Mouse (Mus musculus): ENCODE measurements around the gene Pm20d2.

Gene Pm20d2

DNA sequence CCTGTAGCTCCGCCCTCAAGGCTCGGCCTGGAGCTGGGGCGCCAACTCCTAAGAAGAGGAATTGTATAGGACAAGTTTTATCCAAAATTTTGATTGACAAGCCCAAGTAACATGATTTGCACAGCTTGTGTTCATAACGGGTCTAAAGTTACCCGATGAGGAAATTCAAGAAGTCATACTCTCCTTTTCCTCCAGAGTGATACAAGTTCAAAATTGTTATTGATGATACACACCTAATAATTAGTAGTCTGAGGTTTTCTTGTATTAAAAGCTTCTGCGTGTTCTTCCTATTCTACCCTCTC is at the start of gene Pm20d2:
Gene Pm20d2 (minus strand): TSS at position 3 of the 302 bp plus-strand sequence.
- DNase-seq (ENCODE audit: low read depth), result peak; percentile 13

DNA sequence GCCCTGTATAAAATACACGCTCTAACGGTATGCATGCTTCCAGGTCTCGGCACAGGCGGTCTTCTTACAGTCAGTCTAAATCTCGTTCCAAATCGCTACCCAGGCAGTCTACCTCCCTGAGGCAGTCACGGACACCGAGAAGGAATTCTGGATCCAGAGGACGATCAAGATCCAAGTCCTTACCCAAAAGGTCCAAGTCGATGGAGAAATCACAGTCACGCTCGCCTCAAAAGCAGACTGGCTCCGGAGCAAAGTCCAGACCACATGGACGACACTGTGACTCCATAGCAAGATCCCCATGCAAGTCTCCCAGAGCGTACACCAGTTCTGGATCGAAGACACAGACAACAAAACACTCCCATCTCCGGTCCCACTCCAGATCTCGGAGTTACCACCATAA is 41.3 kb upstream of the Pm20d2 start:
- no peak for DNase-seq (ENCODE audit: low read depth)

- no peak for DNase-seq (ENCODE audit: low read depth)
These were observed 40.1 kb upstream of the Pm20d2 start for GRCm38 (mm10) chr4:33229639-33230038.

DNA sequence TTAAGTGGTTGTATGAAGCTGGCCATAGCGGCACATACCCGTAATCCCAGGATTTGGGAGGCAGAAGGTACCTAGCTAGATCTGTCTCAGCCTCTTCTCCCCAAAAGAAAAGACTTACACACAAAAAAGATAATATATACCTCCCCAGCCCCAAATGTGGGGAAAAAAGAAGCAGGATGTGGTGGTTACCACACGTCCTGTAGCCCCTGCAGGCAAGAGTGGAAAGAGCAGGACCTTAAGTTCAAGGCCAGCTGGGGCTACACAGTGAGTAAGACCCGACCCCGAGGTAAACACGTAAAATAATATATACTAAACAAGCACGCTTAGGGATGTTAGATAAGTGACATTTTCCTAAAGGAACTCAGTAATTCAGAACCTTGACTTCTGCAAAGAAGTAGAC is 37.6 kb upstream of the Pm20d2 start:
- DNase-seq (ENCODE audit: low read depth), result peak; percentile 69

- DNase-seq (ENCODE audit: low read depth), result no peak
These were observed 34.6 kb upstream of the Pm20d2 start for GRCm38 (mm10) chr4:33224003-33224675.

GRCm38 (mm10) chr4:33221847-33222246 is 32.3 kb upstream of the Pm20d2 start:
- DNase-seq (ENCODE audit: low read depth), result no peak

GRCm38 (mm10) chr4:33208881-33209841 is 19.6 kb upstream of the Pm20d2 start, which contains the start of gene Srsf12:
Srsf12 (plus strand) TSS chr4:33208991.
- peak; percentile 78 for DNase-seq (ENCODE audit: low read depth)

DNA sequence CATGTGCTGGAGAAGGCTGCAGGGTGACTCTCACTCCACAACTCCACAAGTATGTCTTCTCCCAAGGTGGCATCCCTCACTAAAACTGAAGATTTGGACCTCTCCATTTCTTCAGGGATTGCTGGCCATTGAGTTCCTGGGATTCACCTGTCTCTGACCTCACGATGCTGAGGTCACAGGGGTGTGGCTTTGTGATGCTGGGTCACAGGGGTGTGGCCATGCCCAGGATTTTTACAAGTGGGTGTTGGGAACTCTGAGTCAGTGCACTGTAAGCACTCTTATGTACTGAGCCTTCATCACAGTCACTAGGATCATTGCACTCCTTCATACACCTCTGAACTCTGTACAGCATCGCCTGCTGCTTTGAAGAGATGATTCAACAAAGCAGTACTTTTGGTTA is 18.0 kb upstream of the Pm20d2 start:
- DNase-seq (ENCODE audit: low read depth), result no peak

DNA sequence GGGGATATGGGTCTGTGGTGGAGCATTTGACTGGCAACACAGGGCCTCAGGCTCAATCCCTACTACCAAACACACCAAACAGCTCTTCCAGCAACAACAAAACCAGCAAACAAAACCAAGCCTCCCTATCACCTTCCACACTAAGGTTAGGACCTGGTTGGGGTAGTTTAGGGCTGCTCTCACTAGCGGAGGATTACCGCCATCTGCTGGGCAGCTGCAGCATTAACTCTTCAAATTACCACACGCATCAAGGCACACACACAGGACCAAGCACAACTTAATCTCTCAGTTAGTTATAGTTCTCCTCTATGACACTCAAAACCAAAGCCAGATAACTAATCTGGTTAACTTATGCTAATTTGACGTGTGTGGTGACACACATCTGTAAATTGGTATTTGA is 15.1 kb upstream of the Pm20d2 start:
- peak; percentile 80 for DNase-seq (ENCODE audit: low read depth)

DNA sequence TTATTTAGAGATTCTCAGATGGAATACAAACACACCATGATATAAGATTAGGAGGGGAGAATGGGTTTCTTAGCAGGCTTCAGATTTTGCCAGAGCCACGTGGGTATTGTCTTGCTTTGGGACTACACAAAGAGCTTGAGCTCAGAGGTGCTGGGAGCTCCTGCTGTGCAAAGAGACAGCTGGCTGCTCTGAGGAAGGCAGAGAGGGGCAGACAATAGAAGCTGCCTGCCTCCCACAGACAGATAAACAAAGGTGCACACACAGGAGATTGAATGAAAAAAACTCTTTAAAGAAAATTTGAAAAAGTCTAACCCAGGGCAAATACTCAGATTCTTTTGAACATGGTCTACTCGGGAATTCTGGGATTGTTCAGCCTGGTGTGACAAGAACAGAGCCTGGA is 8.6 kb upstream of the Pm20d2 start:
- DNase-seq (ENCODE audit: low read depth), result no peak

GRCm38 (mm10) chr4:33188781-33189734 is 479 bp downstream of the Pm20d2 start:
- peak; percentile 55 for DNase-seq (ENCODE audit: low read depth)

DNA sequence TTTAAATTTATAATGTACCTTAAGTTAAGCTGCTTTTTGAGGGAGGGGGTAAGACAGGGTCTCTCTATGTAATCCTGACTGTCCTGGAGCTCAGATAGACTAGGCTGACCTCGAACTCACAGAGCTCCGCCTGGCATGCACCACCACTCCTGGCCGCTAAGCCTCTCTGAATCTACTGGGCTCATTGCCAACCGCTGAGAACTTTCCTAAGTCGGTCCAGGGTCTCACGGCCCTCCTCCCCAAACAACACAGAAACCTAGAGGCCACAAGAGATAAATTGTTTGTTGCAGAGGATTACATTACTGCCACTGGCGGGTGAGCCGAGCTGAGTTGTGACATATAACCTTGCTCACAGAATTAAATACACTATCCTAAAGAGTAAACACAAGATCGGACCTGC is 1.4 kb downstream of the Pm20d2 start:
- DNase-seq (ENCODE audit: low read depth), result peak; percentile 22

GRCm38 (mm10) chr4:33183477-33183876 is 6.1 kb downstream of the Pm20d2 start:
- DNase-seq (ENCODE audit: low read depth), result no peak

- no peak for DNase-seq (ENCODE audit: low read depth)
These were observed 37.2 kb downstream of the Pm20d2 start for GRCm38 (mm10) chr4:33152087-33153038.

- peak; percentile 29 for DNase-seq (ENCODE audit: low read depth)
These were observed 40.4 kb downstream of the Pm20d2 start for GRCm38 (mm10) chr4:33149150-33149549.

- DNase-seq (ENCODE audit: low read depth), result peak; percentile 87
These were observed 41.7 kb downstream of the Pm20d2 start for GRCm38 (mm10) chr4:33147825-33148224.

DNA sequence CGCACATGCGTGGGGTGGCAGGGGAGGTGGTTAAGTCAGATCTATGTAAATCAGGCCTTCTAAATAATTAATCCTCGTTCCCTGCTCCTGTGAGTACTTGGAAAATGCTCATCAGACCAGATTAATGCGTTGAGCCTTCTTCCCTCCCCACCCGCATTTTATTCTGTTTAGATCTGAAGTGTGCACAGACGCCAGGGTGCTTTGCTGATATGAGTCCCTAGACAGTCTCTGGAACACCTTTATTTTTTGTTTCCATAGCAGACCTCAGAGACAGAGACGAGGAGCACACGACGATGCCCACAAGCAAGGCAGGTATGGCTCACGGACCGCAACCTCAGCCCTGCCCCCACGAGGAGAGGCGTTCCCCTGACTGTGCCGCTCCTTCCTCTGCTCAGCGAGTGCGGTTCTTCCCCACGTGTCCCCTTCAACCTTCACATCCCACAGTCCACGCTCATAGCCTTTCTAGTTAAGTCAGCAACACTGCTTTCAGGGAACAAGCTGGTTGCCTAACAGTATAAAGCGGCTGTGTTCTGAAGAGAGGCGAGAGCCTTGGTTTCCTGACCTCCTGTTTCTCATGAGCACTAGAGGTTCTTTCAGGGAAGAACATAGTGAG is 42.8 kb downstream of the Pm20d2 start:
- DNase-seq (ENCODE audit: low read depth), result peak; percentile 64

DNA sequence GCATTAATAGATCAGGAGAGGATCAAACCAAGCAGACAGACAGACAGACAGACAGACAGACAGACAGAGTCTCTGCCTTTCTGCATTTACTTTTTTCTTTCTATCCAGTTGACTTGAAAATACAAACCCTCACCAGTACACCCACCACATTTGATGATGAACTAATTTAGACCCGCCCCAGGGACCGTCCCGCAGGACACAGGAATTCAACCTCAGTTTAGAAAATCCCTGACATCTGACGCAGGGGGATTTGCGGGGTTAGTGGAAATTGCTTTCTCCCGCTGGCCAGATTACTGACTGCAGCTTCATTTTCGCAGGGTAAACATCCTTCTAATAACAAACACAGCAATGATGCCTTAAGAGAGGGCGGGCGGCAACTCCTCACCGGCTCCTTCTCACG is 57.3 kb downstream of the Pm20d2 start, which contains the start of gene Gabrr1:
Gene Gabrr1 (plus strand): TSS at position 301 of the 400 bp plus-strand sequence.
- DNase-seq (ENCODE audit: low read depth), result no peak

- no peak for DNase-seq (ENCODE audit: low read depth)
These were observed 64.0 kb downstream of the Pm20d2 start for GRCm38 (mm10) chr4:33125409-33126084.

- DNase-seq (ENCODE audit: low read depth), result peak; percentile 72
These were observed 65.0 kb downstream of the Pm20d2 start for GRCm38 (mm10) chr4:33124493-33124892.
